Mouse (Mus musculus): ENCODE measurements around the gene Vdr. TPM values are rescaled to one million over a fixed set of nuclear protein-coding genes. Genes with fewer than 3 reads are reported as not detected.

The Vdr gene
- polyA plus RNA-seq, 1 experiment from 2014 or later = 1.7 TPM

DNA sequence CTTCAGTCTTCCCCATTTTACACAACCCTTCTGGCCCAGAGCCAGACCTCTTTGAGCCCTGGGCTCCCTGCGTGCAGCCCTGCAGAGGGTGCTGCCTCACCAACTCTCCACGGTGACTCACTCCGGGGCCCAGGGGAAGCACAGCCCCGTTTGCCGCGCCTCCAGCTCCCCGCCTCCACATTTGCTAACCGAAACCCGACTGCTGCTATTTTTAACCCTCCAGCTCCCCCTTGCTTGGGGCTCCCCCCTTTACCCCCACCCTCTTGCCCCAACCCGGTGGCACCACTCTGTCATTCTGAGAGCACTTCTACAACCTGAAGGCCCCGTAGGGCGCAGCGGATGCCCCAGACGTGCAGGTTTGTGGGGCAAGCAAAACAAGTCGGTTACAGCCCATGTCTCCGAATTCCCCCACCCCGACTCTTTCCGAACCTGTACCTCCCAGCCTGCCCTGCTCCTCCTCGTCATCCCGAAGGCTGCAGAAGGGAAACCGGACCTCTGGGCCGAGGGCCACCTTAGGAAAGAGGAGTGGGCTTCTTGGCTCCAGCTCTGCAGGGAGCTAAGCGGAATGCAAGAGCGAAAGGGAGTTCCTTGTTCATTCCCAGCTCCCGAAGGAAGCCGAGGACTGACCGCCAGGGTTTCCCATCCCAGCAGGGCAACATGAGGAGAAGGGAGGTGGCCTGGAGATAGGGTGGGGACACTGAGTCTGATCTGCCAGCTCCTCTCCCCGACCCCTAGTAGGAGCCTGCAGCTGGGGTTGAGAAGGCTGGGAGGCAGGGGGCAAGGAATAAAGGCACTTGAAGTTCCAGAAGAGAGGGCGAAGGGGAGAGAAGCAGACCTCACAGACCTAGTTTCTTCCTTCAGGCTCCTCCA, 85.1 kb downstream of the Vdr start:
- peaks cover 84% of the 10 kb centered on the region for H3K4me1 ChIP-seq

DNA sequence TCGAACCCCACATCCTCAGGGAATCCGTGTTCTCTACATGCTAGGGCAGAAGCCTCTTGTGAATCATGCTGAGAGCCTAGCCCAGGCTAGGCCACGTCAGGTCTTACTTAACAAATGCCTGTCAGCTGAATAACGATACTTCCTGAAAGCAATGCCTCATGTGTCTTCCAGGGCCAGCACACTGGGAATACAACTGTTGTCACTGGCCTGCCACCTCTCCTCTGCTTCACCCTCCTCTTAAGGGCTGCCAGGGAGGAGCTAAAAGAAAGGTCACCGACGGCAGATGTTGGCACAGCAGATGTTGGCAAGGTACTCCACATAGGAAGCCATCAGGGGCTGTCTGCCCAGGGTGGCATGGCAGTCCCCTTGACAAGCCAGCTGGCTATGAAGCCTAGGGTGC, 86.4 kb downstream of the Vdr start:
- H3K4me2 ChIP-seq = no peak overlapping the region
- H3K9me3 ChIP-seq = no peaks in the 10 kb centered on the region
- H3K4me1 ChIP-seq = peaks cover 73% of the 10 kb centered on the region
- no peaks in the 10 kb centered on the region for H3K36me3 ChIP-seq
- no peak for ATAC-seq (ENCODE audit: insufficient read depth, low FRiP score, low read depth)
- 77% methylated on average over 6 of the region's 6 CpGs for WGBS
- peak overlapping the region; percentile 88; the same call in 1 of the 2 replicates for H3K27ac ChIP-seq
- no peak overlapping the region for H3K4me3 ChIP-seq (replicated peaks)
- H3K27me3 ChIP-seq (replicated peaks) = no peaks in the 10 kb centered on the region
- H3K9ac ChIP-seq = no peak overlapping the region

More for the DNA sequence above, 85.1 kb downstream of the Vdr start:
- Histone ChIP-seq H3K9ac (peak overlapping the region; percentile 35), H3K27ac (peak overlapping the region; percentile 88), H3K9me3 (no peaks in the 10 kb centered on the region), H3K4me3 (replicated peaks) (peak overlapping the region; percentile 38), H3K36me3 (no peaks in the 10 kb centered on the region), H3K27me3 (replicated peaks) (no peaks in the 10 kb centered on the region), H3K4me2 (peak overlapping the region; percentile 67)
- 7% methylated on average over 29 of the region's 29 CpGs for WGBS
- peak; percentile 79 for ATAC-seq (ENCODE audit: insufficient read depth, low FRiP score, low read depth)

- H3K4me1 ChIP-seq = peaks cover 67% of the 10 kb centered on the region
- H3K4me2 ChIP-seq = no peak overlapping the region
- H3K9me3 ChIP-seq = no peaks in the 10 kb centered on the region
- no peak for ATAC-seq (ENCODE audit: insufficient read depth, low FRiP score, low read depth)
- no peak overlapping the region for H3K9ac ChIP-seq
- WGBS = 73% methylated on average over 12 of the region's 12 CpGs
- H3K4me3 ChIP-seq (replicated peaks) = no peak overlapping the region
- H3K27ac ChIP-seq = no peak overlapping the region
- no peaks in the 10 kb centered on the region for H3K36me3 ChIP-seq
- H3K27me3 ChIP-seq (replicated peaks) = no peaks in the 10 kb centered on the region
Observed at GRCm38 (mm10) chr15:97823479-97823878, 87.0 kb downstream of the Vdr start.

DNA sequence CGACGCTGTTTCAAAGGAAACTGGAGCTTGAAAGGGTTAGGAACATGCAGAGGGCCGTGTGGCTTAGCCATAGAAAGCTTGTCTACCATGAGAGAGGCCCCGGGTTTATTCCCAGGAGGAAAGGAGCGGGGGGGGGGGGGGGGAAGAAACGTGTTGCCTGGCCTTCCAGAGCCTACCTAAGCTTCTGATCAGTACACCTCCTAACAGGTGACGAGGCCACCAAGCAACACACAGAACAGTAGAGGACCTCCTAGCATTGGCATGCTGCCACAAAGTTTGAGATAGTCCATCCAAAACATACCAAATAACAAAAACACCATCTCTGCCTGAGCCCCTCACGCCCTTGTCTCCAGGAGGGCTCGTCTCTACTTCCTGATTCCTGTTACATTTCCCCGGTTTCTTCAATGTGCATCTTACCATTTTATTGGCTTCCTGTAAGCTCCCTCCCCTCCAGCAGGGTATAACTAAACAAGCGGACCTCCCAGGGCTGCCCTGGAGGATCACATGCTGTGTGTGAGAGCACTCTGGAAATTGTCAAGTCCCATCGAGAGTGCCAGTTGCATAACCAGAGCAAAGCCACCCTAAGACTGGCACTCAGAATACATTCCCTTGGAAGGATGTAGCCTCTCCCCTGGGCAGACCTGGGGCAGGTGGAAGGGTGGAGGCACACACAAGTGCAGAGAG, 87.7 kb downstream of the Vdr start:
- H3K9me3 ChIP-seq = no peaks in the 10 kb centered on the region
- H3K4me1 ChIP-seq = peaks cover 62% of the 10 kb centered on the region
- no peak overlapping the region for H3K4me2 ChIP-seq
- no peak overlapping the region for H3K27ac ChIP-seq
- no peak overlapping the region for H3K9ac ChIP-seq
- no peaks in the 10 kb centered on the region for H3K36me3 ChIP-seq
- H3K4me3 ChIP-seq (replicated peaks) = no peak overlapping the region
- WGBS = 36% methylated on average over 12 of the region's 12 CpGs
- no peak for ATAC-seq (ENCODE audit: insufficient read depth, low FRiP score, low read depth)
- H3K27me3 ChIP-seq (replicated peaks) = no peaks in the 10 kb centered on the region

DNA sequence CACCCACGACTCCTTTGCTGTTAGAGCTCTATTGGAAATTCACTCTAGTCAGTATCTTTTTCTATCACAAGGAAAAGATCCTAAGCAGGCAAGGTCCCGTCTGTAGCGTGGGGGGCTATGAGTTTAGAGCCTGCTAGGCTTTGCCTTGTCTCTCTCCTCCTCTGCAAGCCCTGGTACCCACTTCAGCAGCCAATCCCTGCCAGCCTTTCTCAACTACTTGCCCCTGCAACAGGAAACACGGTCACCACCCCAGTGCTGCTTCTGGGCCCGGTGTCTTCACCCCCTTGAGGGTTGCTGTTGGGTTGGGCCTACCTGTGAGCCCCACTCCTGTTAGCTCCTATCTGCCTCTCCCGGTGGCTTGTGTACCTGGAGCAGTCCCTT, 88.5 kb downstream of the Vdr start:
- Histone ChIP-seq H3K27ac (peak overlapping the region; percentile 65), H3K27me3 (replicated peaks) (no peaks in the 10 kb centered on the region), H3K4me2 (no peak overlapping the region), H3K9ac (no peak overlapping the region), H3K4me3 (replicated peaks) (no peak overlapping the region), H3K4me1 (peaks cover 58% of the 10 kb centered on the region), H3K36me3 (no peaks in the 10 kb centered on the region), H3K9me3 (no peaks in the 10 kb centered on the region)
- ATAC-seq (ENCODE audit: insufficient read depth, low FRiP score, low read depth) = no peak
- 67% methylated on average over 6 of the region's 6 CpGs for WGBS

DNA sequence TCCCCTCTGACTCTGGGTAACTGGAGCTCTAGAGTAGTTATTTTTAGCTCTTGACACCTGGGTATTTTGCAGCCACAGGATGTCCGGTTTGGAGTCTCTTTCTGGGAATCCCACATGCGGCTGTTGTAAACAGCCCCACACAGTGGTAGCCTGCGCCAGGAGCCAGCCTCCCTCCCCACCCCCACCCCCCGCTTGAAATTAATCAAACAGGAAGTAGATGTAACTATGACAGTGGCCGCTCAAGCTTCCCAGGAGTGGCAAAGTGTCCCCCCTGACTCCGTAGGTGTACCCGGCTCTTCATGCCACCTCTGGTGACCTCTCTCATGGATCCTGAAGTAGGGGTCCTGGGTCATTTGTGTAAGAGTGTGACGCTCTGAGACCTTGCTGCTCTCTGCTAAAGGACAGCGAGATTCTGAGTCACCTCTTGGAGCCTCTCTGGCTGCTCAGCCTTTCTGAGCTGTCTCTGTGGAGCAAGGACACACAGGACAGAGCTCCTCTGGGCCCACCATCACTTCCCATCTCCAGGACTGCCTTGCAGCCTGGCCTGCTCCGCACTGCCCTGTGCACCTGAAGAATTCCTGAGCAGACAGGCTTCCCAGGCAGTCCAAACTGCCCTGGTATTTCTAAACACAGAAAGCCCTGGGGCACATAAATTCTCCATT, 89.0 kb downstream of the Vdr start:
- Histone ChIP-seq H3K27me3 (replicated peaks) (no peaks in the 10 kb centered on the region), H3K9ac (no peak overlapping the region), H3K27ac (peak overlapping the region; percentile 65), H3K9me3 (no peaks in the 10 kb centered on the region), H3K4me2 (peak overlapping the region; percentile 11; the same call in 1 of the 2 replicates), H3K4me3 (replicated peaks) (no peak overlapping the region), H3K36me3 (no peaks in the 10 kb centered on the region), H3K4me1 (peaks cover 53% of the 10 kb centered on the region)
- 30% methylated on average over 10 of the region's 10 CpGs for WGBS
- ATAC-seq (ENCODE audit: insufficient read depth, low FRiP score, low read depth) = no peak

GRCm38 (mm10) chr15:97819937-97820336, 90.5 kb downstream of the Vdr start:
- no peak overlapping the region for H3K4me2 ChIP-seq
- H3K9ac ChIP-seq = no peak overlapping the region
- H3K27ac ChIP-seq = no peak overlapping the region
- H3K4me3 ChIP-seq (replicated peaks) = no peak overlapping the region
- no peak for ATAC-seq (ENCODE audit: insufficient read depth, low FRiP score, low read depth)
- WGBS = 81% methylated on average over 9 of the region's 9 CpGs
- H3K9me3 ChIP-seq = no peaks in the 10 kb centered on the region
- peaks cover 39% of the 10 kb centered on the region for H3K4me1 ChIP-seq
- no peaks in the 10 kb centered on the region for H3K36me3 ChIP-seq
- H3K27me3 ChIP-seq (replicated peaks) = no peaks in the 10 kb centered on the region

DNA sequence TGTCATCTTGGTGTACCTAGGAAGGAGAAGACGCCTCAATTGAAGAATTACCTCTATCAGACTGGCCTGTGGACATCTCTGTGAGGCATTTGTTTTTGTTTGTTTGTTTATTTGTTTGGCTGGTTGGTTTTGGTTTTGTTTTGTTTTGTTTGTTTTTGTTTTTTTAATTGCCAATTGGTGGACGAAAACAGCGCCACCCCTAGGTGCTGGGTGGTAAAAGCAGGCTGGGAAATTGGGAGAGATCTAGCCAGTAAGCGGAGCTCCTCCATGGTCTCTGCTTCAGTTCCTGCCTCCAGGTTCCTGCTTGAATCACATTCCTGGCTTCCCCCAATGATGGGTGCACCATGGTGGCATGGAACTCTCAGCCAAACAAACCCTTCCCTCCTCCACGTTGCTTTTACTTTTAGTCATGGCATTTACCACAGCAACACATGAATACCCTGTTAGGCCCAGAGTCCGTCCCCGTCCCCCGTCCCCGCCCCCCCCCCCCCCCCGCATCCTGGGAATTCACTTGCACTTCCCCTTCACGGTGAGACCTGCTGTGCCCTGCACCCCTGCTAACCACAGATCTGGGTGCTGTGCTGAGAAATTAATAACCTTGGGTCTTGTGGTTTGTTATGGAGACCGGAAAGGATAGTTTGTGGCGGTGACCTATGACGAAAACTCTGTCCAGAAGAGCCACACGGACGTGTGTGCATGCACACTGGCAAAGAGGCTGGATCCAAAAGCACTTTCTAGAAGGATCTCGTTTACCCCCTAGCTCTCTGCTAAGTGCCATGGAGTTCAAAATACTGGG, 94.0 kb downstream of the Vdr start:
- H3K36me3 ChIP-seq = 0 out of 2 replicates have a peak, but pooled peaks cover under 1% of the 10 kb centered on the region
- no peaks in the 10 kb centered on the region for H3K9me3 ChIP-seq
- no peak overlapping the region for H3K4me2 ChIP-seq
- H3K27me3 ChIP-seq (replicated peaks) = no peaks in the 10 kb centered on the region
- WGBS = 90% methylated on average over 16 of the region's 17 CpGs
- H3K4me3 ChIP-seq (replicated peaks) = no peak overlapping the region
- ATAC-seq (ENCODE audit: insufficient read depth, low FRiP score, low read depth) = no peak
- H3K4me1 ChIP-seq = peaks cover 41% of the 10 kb centered on the region
- H3K9ac ChIP-seq = no peak overlapping the region
- no peak overlapping the region for H3K27ac ChIP-seq

DNA sequence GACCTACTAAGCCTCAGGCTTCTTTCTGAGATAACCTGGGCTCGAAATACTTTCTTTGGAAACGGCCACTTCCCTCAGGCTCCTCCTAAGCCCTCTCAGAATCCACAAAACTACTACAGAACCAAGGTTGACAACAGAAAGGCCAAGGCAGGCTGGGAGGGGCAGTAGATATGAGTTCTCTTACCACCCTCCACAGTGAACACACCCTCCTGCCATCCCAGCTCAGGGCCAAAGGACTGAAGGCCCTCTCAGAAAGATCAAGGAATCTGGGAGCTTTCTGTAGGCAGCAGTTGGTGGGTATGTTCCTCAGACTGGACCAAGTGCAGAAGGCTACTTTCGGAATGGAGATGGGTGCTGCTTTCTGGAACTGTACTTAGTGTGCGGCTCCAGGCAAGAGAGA, 95.2 kb downstream of the Vdr start:
- Histone ChIP-seq H3K9ac (no peak overlapping the region), H3K4me1 (peaks cover 30% of the 10 kb centered on the region), H3K27me3 (replicated peaks) (no peaks in the 10 kb centered on the region), H3K27ac (no peak overlapping the region), H3K4me2 (no peak overlapping the region), H3K36me3 (peaks cover 11% of the 10 kb centered on the region), H3K4me3 (replicated peaks) (no peak overlapping the region), H3K9me3 (no peaks in the 10 kb centered on the region)
- ATAC-seq (ENCODE audit: insufficient read depth, low FRiP score, low read depth) = no peak
- 92% methylated on average over 4 of the region's 4 CpGs for WGBS

GRCm38 (mm10) chr15:97814703-97815102, 95.7 kb downstream of the Vdr start:
- Histone ChIP-seq H3K4me3 (replicated peaks) (no peak overlapping the region), H3K4me1 (peaks cover 30% of the 10 kb centered on the region), H3K9me3 (no peaks in the 10 kb centered on the region), H3K4me2 (no peak overlapping the region), H3K9ac (no peak overlapping the region), H3K27ac (no peak overlapping the region), H3K36me3 (peaks cover 16% of the 10 kb centered on the region), H3K27me3 (replicated peaks) (no peaks in the 10 kb centered on the region)
- ATAC-seq (ENCODE audit: insufficient read depth, low FRiP score, low read depth) = no peak
- 53% methylated on average over 5 of the region's 5 CpGs for WGBS

- ATAC-seq (ENCODE audit: insufficient read depth, low FRiP score, low read depth) = no peak
- peak overlapping the region; percentile 13; the same call in 1 of the 2 replicates for H3K4me2 ChIP-seq
- H3K9ac ChIP-seq = no peak overlapping the region
- peak overlapping the region; percentile 18; the same call in 1 of the 2 replicates for H3K27ac ChIP-seq
- H3K4me1 ChIP-seq = peaks cover 30% of the 10 kb centered on the region
- H3K4me3 ChIP-seq (replicated peaks) = no peak overlapping the region
- peaks cover 26% of the 10 kb centered on the region for H3K36me3 ChIP-seq
- 39% methylated on average over 21 of the region's 21 CpGs for WGBS
- H3K27me3 ChIP-seq (replicated peaks) = no peaks in the 10 kb centered on the region
- no peaks in the 10 kb centered on the region for H3K9me3 ChIP-seq
Observed at GRCm38 (mm10) chr15:97813452-97814204, 96.8 kb downstream of the Vdr start.

Measured in stomach, embryonic 15.5 days (tissue).